Mouse (Mus musculus): ENCODE data around the gene Pak1ip1. TPM values are rescaled to one million over a fixed set of nuclear protein-coding genes. Genes with fewer than 3 reads are reported as not detected.
"Not testable (repeated sequence)": the region's sequence is repeated elsewhere in the genome, so short reads cannot be mapped to it uniquely, and the experiment has no call there.

Pak1ip1 gene
- total RNA-seq (2021), result 10 to 100 TPM; 23.8 to 26.7 TPM
- long read RNA-seq, experiment 1, transcript Pak1ip1-201 (10 exons, 1,722 nt), result major isoform, 15 of 16 reads
- long read RNA-seq, experiment 1, partial matches to known transcripts, result 1 of 16 reads
- long read RNA-seq, experiment 1, other reads (novel, unspliced or antisense), result 0 of 16 reads
- long read RNA-seq, experiment 2, transcript Pak1ip1-201 (10 exons, 1,722 nt), result major isoform, 25 of 25 reads
- long read RNA-seq, experiment 2, partial matches to known transcripts, result 0 of 25 reads
- long read RNA-seq, experiment 2, other reads (novel, unspliced or antisense), result 0 of 25 reads

DNA sequence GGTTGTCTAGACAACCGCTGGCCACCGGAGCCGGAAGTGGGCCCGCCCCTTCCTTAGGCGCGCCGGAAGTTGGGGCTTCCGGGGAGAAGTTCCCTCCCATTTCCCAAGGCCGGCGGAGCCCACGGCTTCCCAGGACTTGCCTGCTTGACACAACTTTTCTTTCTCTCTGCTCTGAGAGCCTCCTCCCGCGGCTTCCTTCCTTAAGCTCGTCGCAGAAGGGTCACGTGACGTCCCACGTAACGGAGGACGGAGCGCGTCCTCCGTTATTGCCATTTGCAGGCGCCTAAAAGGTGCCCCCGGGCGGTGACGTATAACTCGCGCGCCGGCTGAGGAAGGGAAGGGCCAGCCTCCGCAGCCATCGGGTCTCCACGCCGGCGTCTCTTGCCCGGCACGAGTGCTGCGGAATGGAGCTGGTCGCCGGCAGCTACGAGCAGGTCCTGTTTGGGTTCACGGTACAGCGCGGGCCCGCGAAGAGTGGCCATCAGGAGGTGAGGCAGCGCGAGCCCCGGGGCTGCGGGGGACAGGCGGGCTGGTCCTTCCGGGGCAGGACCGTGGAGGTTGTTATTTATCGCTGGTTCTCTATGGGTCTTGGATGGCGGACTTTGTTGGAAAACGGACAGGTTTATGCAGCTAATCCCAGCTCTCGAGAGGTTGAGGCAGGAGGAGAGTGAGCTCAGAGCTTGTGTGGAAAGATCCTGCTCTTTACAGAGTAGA is at the start of gene Pak1ip1:
Gene Pak1ip1 (plus strand): TSS at position 98 of the 714 bp plus-strand sequence.
- DNase-seq (ENCODE audit: low spot score), result peak; percentile 90

DNA sequence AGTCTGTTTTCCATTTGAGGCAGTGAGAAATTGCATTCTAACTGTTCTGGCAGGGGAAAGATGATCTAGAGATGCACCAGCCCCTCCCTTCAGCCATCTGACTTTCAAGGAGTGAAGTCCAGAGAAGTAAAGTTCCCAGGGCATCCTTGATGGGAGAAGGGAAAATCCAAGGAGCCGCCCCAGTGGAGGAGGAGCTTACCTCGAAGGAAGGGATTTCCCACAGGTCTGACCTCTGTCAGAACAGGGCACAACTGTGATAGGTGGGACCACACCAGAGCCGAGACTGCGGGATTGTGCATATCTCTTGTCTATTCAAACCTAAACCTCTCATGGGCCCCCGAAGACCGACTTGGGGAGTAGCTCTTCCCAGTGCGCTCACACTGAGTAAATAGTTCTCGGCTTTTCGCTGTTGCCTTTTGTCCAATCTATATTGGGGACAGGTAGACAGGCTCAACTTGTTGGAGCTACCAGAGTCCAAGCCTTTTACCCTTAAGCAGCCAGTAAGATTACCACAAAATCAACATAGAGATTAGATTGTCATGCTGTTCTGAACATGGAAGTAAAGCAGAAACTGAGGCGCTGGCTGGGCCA is 49.3 kb upstream of the Pak1ip1 start:
- no peak for DNase-seq (ENCODE audit: low spot score)

DNA sequence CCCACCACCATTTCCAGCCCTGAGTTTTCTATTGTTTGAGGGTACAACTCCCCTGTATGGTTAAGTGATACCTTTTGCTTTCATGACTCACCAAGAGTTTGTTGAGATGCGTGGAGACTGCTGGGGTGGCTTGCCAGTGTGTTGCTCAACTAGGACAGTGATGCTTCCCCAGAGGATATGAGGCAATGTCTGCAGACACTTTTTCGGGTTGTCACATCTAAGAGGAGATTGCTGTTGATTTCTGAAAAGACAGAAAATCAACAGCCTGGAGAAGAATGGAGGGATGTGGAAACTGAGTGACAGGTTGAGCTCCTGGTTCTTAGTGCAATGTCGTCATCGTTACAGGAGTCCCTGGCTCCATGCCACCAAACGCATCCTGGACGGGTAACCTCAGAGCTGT is 47.6 kb upstream of the Pak1ip1 start:
- DNase-seq (ENCODE audit: low spot score), result no peak

DNA sequence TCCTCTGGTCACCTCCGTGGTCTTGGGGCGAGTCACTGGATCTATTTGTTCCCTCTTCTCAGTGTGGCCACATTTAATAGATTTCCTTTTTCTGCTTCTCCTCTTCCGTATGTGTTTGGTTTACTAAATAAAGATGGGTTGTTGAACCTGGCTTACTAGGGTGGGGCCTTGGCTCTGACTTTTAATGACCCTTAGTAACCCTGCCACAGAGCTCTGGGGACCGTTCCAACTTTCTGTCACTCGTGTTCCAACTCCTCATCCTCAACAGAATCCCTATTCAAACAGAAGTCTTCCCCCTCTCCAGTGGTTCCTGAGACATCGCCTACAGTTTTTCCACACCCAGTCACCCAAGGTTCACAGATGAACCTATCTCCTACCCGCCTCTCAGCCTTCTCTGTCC is 45.0 kb upstream of the Pak1ip1 start:
- DNase-seq (ENCODE audit: low spot score), result no peak

DNA sequence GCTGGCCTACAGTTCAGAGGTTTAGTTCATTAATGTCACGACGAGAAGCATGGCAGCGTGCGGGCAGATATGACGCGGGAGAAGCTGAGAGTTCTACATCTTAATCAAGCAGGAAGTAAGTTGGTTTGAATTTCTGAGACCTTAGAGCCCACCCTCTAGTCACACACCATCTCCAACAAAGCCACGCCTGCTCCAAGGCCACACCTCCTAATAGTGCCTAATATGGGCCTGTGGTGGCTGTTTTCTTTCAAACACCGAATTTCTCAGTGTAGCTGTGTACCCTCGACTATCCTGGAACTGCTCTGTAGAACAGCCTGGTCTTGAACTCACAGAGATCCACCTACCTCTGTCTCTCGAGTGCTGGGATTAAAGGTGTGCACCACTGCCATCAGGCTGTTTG is 33.2 kb upstream of the Pak1ip1 start:
- no peak for DNase-seq (ENCODE audit: low spot score)

DNA sequence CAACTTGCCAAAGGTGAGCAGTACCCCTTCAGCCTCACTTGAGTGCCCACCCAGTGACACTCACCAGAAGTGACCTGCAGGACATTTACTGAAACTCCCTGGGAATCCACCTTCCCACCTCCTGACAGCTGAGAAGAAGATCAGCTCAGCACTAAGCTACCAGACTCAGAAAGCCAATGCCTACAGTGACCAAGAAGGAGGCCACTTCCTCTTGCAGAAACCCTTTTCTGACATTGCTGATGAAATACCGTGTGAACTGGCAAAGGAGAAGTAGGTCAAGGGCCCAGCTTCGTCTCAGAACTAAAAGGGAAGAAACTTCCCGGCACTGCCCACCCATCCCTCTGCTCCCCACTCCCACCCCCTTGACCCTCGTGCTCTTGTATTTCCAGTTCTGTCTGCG is 32.3 kb upstream of the Pak1ip1 start:
- DNase-seq (ENCODE audit: low spot score), result no peak

DNA sequence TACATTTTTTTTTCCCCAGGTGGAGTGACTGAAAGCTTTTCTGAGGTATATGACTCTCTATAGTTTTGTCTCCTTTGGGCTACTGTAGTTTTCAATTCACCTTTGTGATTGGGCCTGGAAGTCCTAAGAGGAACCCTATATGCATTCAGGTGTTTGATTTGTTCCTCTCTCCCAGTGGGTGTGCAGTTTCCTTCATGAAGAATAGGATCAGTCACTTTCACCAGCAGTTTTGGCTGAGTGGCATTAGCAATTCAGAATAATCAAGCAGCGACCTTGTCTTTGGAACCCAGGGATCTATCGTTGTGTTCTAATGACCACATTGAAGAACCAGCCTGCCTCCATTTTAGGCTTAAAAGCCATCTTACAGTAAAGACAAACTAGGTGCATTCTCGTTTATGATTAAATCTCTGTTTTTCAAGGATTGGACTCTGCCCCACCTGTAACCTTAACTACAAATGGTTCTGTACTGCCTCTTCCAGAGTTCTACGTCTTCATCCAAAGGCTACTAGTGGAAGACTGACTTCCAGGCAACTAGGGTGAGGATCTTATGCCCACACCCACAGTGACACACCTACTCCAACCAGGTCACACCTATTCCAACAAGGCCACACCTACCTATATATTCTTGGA is 30.9 kb upstream of the Pak1ip1 start:
- DNase-seq (ENCODE audit: low spot score), result no peak

DNA sequence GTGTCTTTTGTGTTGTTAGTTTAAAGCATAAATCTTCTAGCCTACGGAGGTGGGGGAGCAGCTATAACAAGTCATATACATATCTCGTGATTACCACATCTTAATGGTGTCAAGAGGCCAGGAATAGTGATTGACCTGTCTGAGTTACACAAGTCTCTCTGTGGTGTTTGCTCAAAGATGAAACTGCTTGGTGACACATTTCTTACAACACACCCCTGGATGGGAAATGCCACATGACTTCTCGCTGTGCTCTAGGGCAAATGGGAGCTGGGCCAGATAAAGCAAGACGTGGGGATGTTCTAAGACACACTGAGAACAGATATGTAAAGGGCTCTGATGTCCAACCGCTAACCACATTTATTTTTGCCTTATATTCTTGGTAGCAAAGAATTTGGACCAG is 29.6 kb upstream of the Pak1ip1 start:
- DNase-seq (ENCODE audit: low spot score), result no peak

DNA sequence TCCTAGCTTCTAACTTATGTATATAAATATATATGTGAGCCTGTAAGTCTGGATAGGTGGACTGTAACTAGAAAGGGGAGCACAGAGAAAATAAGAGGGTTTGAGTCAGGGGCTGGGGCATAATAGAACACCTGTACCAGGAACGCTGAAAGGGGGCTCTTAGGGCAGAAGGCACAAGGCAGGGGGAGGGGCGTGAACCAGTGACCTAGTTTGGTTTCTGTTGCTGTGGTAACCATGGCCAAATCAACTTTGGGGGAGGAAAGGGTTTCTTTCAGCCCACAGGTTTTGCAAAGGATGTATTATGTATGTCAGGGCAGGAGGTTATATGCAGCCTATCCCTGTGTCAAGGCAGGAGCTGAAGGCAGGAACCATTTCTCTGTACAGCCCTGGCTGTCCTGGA is 29.0 kb upstream of the Pak1ip1 start:
- DNase-seq (ENCODE audit: low spot score), result no peak

DNA sequence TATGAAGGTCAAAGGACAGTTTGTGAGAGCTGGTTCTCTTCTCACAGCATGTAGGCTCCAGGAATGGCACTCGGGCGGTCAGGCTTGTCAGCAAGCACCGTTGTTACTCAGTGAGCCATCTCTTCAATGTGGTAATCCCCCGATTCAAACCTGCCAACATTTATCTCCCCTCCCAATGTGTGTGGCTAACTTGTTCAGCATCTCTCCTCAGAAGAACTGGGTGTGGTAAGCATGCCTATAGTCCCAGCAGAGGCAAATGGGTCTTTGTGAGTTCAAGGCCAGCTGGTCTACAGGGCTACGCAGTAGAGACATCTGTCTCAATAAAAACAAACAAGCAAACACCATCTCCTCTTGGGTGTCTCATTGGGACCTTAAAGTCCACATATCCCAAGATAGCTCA is 27.8 kb upstream of the Pak1ip1 start:
- DNase-seq (ENCODE audit: low spot score), result no peak

DNA sequence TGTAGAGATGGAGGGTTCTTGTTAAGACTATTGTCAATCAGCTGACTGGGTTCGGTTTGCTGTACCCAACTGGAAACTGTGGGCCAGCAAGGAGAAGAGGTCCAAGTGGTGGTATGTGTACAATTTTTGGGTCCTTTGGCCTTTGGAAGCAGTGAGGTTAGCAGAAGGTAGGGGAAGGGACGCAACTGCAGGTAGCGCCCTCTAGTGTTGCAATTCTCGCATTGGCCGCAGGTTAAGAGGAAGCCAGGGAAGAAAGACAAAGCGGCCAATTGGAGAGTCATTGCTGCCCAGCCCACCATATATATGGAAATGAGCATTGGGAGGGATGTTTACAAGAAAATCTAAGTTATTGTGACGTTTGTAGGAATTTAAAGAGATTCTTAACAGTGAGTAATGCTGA is 23.2 kb upstream of the Pak1ip1 start:
- peak; percentile 67 for DNase-seq (ENCODE audit: low spot score)

DNA sequence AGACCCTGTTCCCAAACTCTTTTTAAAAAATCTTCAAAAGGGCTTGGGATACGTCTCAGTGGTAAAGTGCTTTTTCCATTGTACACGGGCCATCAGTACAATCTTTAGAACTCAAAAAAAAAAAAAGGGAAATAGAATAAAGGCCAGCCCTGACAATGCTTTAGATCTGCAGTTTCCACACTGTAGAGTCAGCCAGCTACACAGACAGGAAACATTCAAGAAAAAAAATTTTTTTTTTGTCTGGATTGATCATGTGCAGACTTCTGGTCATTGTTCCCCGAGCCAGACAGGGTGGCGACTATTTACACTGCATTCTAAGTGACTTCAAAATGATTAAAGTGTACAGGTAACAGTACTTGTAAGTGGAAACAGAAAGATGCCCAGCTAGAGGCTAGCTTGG is 22.2 kb upstream of the Pak1ip1 start:
- DNase-seq (ENCODE audit: low spot score), result no peak

DNA sequence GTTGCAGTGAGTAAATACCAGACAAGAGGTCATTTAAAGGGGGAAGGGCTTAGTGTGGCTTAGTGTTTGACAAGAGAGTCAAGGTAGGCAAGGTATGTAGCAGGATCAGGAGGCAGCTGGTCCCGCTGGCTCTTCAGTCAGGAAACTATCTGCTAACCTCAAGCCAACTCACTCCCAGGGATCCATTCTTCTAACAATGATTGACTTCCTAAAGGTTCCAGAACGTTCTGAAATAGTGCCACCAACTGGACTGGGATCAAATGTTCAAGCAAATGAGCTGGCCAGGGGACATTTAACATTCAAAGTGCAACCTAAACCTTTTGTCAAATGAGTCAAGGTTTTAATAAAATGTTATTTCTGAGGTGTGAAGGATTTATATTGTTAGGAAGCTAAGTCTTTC is 21.5 kb upstream of the Pak1ip1 start:
- no peak for DNase-seq (ENCODE audit: low spot score)

DNA sequence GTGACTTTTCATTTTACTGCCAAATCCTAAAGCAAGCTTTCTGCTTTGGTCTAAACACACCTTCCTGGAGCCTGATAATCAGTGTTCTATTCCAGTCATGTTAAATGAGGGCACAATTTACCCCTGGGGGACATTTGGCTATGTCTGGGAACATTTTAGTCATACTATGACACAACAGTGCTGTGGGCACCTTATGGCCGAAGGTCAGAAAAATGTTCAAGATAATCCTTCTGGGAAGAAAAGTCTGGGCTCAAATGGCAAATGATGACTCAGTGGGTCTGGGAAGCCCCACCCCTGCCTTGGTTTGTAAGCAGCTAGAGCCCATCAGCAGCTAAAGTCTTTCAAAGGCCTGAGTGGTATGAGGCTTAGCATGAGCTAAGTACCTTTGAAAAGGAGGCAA is 18.1 kb upstream of the Pak1ip1 start:
- no peak for DNase-seq (ENCODE audit: low spot score)

DNA sequence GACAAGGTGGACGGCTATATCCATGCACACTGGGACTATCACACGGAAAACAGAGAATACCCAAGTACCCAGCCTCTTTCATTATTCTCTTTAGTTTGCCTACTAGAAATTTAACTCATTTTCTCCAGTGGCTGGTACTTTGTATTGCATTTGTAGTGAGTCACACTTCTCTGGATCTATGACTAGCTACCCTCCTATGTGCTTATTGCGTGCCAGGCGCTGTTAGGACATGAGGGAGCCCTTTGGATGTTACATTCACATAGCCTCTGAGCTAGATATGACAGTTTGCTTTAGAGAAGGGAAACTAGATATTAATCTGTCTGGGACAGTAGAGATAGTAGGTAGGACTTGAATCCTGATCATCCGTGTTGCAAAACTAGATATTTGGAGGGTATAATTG is 14.7 kb upstream of the Pak1ip1 start:
- no peak for DNase-seq (ENCODE audit: low spot score)

DNA sequence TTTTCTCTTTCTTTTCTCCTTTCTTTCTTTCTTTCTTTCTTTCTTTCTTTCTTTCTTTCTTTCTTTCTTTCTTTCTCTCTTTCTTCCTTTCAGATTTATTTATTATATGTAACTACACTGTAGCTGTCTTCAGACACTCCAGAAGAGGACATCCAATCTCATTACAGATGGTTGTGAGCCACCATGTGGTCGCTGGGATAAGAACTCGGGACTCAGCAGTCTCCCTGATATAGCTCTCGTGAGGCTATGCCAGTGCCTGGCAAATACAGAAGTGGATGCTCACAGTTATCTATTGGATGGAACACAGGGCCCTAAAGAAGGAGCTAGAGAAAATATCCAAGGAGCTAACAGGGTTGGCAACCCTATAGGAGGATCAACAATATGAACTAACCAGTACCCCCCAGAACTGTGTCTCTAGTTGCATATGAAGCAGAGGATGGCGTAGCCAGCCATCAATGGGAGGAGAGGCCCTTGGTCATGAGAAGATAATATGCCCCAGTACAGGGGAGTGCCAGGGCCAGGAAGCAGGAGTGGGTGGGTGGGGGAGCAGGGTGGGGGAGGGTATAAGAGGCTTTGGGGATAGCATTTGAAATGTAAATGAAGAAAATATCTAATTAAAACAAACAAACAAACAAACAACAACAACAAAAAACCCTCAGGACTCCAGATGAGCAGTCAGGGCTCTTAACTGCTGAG is 13.1 kb upstream of the Pak1ip1 start:
- DNase-seq (ENCODE audit: low spot score), result not testable (repeated sequence)

DNA sequence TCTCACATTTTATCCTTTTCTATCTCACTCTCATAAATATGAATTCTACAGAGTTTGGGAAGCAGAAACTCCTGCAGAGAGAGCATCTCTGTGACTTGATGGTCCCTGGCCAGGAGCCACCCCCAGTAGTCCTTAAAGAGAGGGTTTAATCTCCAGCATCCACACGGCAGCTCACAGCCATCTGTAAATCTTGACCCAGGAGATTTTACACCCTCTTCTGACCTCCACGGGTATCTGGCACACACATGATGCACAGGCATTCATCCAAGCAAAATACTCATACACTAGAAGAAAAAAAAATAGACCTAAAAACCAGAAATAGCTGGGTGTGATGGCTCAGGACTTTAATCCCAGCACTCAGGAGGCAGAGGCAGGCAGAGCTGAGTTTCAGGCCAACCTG is 12.4 kb upstream of the Pak1ip1 start:
- DNase-seq (ENCODE audit: low spot score), result no peak

DNA sequence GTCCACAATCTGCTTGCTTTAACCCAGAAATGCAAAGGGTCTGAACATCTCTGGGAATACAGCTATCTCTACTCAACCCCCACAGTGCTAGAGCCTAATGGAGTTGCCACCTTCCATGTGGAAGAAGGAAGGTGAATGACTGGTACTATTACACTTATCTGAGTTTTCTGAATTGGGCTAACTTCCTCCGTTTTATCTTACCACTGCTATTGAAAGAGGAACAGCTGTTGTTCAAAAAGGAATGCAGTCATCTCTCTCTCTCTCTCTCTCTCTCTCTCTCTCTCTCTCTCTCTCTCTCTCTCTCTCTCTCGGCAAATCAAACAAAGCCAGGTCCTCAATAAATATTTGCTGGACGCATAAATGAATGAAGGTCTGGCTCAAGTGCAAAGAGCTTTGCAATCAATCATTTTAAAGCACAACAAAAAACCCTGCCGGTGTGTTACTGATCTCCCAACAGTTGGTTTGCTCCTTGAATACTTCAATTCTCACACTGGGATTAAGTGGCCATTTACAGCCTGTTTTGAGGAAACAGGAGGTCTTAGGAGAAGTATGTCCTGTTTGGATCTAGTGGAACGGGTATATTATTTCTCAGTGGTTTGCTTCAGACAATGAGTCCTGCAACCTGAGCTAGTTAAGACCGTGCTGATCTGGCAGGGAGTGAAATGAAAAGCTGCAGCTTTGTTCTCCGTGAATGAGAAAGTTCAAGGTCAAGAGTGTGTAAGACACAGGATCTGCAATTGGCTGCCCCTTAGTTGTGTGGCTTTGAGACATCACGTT is 6.1 kb upstream of the Pak1ip1 start:
- DNase-seq (ENCODE audit: low spot score), result no peak

DNA sequence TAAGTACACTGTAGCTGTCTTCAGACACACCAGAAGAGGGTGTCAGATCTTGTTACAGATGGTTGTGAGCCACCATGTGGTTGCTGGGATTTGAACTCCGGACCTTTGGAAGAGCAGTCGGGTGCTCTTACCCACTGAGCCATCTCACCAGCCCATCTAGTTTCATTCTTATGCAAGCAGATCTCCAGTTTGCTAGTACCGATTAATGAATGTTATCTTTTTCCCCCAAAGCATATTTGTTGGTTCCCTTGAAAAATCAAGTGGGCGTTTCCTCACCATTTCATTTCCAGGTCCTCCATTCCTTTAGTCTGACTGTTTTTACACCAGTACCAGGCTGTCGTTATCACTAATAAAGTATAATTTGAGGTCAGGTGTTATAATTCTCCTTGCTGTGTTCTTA is 2.3 kb upstream of the Pak1ip1 start:
- not testable (repeated sequence) for DNase-seq (ENCODE audit: low spot score)

DNA sequence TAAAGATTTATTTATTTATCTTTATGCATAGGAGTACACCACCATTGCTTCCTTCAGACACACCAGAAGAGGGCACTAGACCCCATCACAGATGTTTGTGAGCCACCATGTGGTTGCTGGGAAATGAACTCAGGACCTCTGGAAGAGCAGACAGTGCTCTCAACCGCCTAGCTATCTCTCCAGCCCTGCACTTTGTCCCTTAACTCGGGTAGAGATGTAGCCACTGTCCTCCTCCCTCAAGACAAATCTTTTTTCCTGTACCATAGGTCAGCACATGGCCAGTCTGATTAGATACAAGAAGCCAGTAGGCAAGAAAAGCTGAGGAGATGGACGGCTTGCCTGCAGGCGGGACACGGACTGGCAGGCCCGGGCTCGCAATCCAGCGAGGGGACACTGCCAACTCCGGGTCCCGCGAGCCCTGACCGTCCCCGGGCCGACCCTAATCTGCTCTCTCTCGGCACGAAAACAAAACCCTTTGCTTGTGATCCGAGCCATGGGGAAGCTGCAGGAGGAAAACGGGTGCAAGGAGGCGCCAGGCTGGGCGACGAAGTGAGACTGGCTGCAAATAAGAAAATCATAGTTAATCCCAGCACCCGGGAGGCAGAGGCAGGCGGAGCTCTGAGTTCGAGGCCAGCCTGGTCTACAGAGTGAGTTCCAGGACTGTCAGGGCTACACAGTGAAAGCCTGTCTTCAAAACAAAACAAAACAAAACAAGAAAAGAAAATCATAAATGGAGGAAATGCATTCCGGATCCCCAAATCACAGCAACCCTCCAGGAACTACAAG is 490 bp upstream of the Pak1ip1 start:
- peak; percentile 16 for DNase-seq (ENCODE audit: low spot score)
